Mouse (Mus musculus) kidney, adult 2 months (tissue): Measurements from ENCODE around the gene Slc37a1. TPM values are rescaled to one million over a fixed set of nuclear protein-coding genes. Genes with fewer than 3 reads are reported as not detected.
"Not testable (repeated sequence)": the region's sequence is repeated elsewhere in the genome, so short reads cannot be mapped to it uniquely, and the experiment has no call there.

Experiments used
- DNase-seq: peaks from one replicate; pipeline ENCODE4 v3.0.0; 2021
- H3K27ac ChIP-seq: fragments of 200-500 bp; 2 replicates; pipeline ENCODE4 v1.5.1; 2012; ENCODE audit warnings: low read depth, low read length, control low read depth, inconsistent platforms; ENCODE audit not compliant: insufficient read depth
- H3K27me3 ChIP-seq: fragments of 200-500 bp; replicated peaks from 2 replicates; pipeline ENCODE4 v1.6.1; 2012; ENCODE audit warnings: mild to moderate bottlenecking, moderate library complexity, low read length, inconsistent platforms; ENCODE audit not compliant: control insufficient read depth, insufficient read depth
- H3K36me3 ChIP-seq: fragments of 200-500 bp; 2 replicates; pipeline ENCODE4 v1.6.1; 2012; ENCODE audit warnings: mild to moderate bottlenecking, moderate library complexity, low read length, inconsistent platforms; ENCODE audit not compliant: control insufficient read depth, insufficient read depth
- H3K4me1 ChIP-seq: fragments of 200-500 bp; 2 replicates; pipeline ENCODE4 v1.6.1; 2011; ENCODE audit warnings: low read length; ENCODE audit not compliant: control insufficient read depth, insufficient read depth
- H3K4me3 ChIP-seq: fragments of 200-500 bp; 2 replicates; pipeline ENCODE4 v1.5.1; 2011; ENCODE audit warnings: mild to moderate bottlenecking, low read depth, low read length, control low read depth; ENCODE audit not compliant: insufficient read depth
- CTCF ChIP-seq: fragments of 200-500 bp; conservative IDR thresholded peaks from 2 replicates; pipeline ENCODE4 v1.5.1; 2011; ENCODE audit warnings: low read depth, mild to moderate bottlenecking, control low read depth, low read length, moderate library complexity, mixed read lengths; ENCODE audit not compliant: insufficient read depth, insufficient read length
- POLR2A ChIP-seq: fragments of 200-500 bp; IDR thresholded peaks from one replicate; pipeline ENCODE4 v1.6.1; 2011; ENCODE audit warnings: low read depth, low read length, control low read depth
- WGBS: fragments of 180-500 bp; shearing (Covaris S2); methylation state at CpG from one replicate; pipeline ENCODE4 v1.1.7; 2018; 5-methylcytosine and 5-hydroxymethylcytosine counted together
- polyA plus RNA-seq: library from polyadenylated mRNA; depleted of rRNA; stranded (reverse); fragments of >200 nt; gene quantifications from 2 replicates; pipeline ENCODE4 v1.2.3, GENCODE M21; 2012

The Slc37a1 gene
- polyA plus RNA-seq, 1 experiment: 6.5 TPM

GRCm38 (mm10) chr17:31351984-31352383, 65.4 kb downstream of the Slc37a1 start:
- DNase-seq: no peak
- no peak overlapping the region for H3K27ac ChIP-seq
- no peaks in the 10 kb centered on the region for H3K27me3 ChIP-seq
- H3K4me3 ChIP-seq: no peak overlapping the region
- WGBS: 84% methylated on average over 8 of the region's 8 CpGs
- TF ChIP-seq CTCF: no peak
- TF ChIP-seq POLR2A: no peak
- no peaks in the 10 kb centered on the region for H3K36me3 ChIP-seq
- no peaks in the 10 kb centered on the region for H3K4me1 ChIP-seq

GRCm38 (mm10) chr17:31353255-31353654, 66.7 kb downstream of the Slc37a1 start:
- WGBS: 94% methylated on average over 2 of the region's 2 CpGs
- no peak for DNase-seq
- H3K36me3 ChIP-seq: no peaks in the 10 kb centered on the region
- no peak overlapping the region for H3K4me3 ChIP-seq
- no peaks in the 10 kb centered on the region for H3K4me1 ChIP-seq
- no peak for TF ChIP-seq CTCF
- no peak for TF ChIP-seq POLR2A
- H3K27ac ChIP-seq: no peak overlapping the region
- H3K27me3 ChIP-seq: no peaks in the 10 kb centered on the region

- H3K27me3 ChIP-seq, H3K27ac ChIP-seq, H3K4me3 ChIP-seq, H3K36me3 ChIP-seq, H3K4me1 ChIP-seq, DNase-seq: not testable (repeated sequence)
- 70% methylated on average over 3 of the region's 3 CpGs for WGBS
These were observed 68.1 kb downstream of the Slc37a1 start for GRCm38 (mm10) chr17:31354684-31355083.

- no peak for DNase-seq
- WGBS: 48% methylated on average over 8 of the region's 8 CpGs
- TF ChIP-seq CTCF (no peak), POLR2A (no peak)
- H3K4me1 ChIP-seq: no peaks in the 10 kb centered on the region
- no peak overlapping the region for H3K27ac ChIP-seq
- H3K36me3 ChIP-seq: no peaks in the 10 kb centered on the region
- H3K27me3 ChIP-seq: no peaks in the 10 kb centered on the region
- H3K4me3 ChIP-seq: no peak overlapping the region
These were observed 69.4 kb downstream of the Slc37a1 start for GRCm38 (mm10) chr17:31355792-31356502.

GRCm38 (mm10) chr17:31360582-31360981, 74.0 kb downstream of the Slc37a1 start:
- Histone ChIP-seq H3K4me3 (no peak overlapping the region), H3K27ac (no peak overlapping the region), H3K4me1 (no peaks in the 10 kb centered on the region), H3K36me3 (no peaks in the 10 kb centered on the region), H3K27me3 (no peaks in the 10 kb centered on the region)
- DNase-seq: no peak
- WGBS: 88% methylated on average over 13 of the region's 13 CpGs
- no peak for TF ChIP-seq POLR2A
- no peak for TF ChIP-seq CTCF

- H3K4me3 ChIP-seq: no peak overlapping the region
- H3K36me3 ChIP-seq: no peaks in the 10 kb centered on the region
- no peaks in the 10 kb centered on the region for H3K4me1 ChIP-seq
- 86% methylated on average over 5 of the region's 5 CpGs for WGBS
- TF ChIP-seq CTCF: no peak
- TF ChIP-seq POLR2A: no peak
- H3K27ac ChIP-seq: no peak overlapping the region
- no peaks in the 10 kb centered on the region for H3K27me3 ChIP-seq
- DNase-seq: no peak
These were observed 79.1 kb downstream of the Slc37a1 start for GRCm38 (mm10) chr17:31365586-31366166.

GRCm38 (mm10) chr17:31370221-31370620, 83.6 kb downstream of the Slc37a1 start:
- no peak for DNase-seq
- no peak overlapping the region for H3K27ac ChIP-seq
- no peak overlapping the region for H3K4me3 ChIP-seq
- TF ChIP-seq CTCF (no peak), POLR2A (no peak)
- no peaks in the 10 kb centered on the region for H3K36me3 ChIP-seq
- WGBS: 85% methylated on average over 2 of the region's 2 CpGs
- no peaks in the 10 kb centered on the region for H3K27me3 ChIP-seq
- no peaks in the 10 kb centered on the region for H3K4me1 ChIP-seq
